10 mouse cellular contexts compared by ENCODE assay signal in the genomic region with DNA sequence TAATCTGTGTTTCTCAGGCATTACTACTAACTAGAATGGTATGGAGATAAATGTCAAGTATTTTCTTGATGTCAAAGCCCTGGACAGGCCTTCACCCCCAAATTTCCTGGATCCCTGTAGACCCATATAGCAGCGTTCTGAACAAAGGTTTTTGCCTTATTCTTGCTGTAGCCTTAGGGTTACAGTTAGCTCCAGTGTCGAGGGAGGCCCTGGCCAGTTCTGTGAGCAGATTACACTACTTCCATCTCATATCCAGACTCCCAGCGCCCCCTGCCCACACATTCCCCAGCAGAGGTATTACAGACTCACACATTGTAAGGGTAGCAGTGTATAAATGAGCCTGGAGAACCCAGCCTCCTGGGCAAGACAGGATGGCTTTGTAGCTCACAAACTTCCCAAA. TPM values are rescaled to one million over a fixed set of nuclear protein-coding genes. Genes with fewer than 3 reads are reported as not detected.
DNase-seq lines count a peak whose midpoint lies in the region; ATAC-seq and TF ChIP-seq lines count a peak whose summit lies in the region.
"Had no signal": no experiment of that assay in that cellular context is flagged by ENCODE, and none has a peak within 500 bp of the region (broad histone marks: within the 10 kb centered on the region; RNA-seq: fewer than 3 reads in every experiment).

No protein-coding gene starts in this region.

- DNase-seq in heart, postnatal 4 days: peak; percentile 24
- DNase-seq in heart, adult 9 months (ENCODE audit: low spot score in 2 of 2): no peak
- peak; percentile 11 for DNase-seq in Muller cell, postnatal 12 days (ENCODE audit: inconsistent ontology term)
- peak; percentile 38 for DNase-seq in limb, embryonic 14.5 days (ENCODE audit: low spot score)
- no peak for DNase-seq in right cerebral cortex, postnatal 10 days (ENCODE audit: low spot score in 2 of 2)
- no peak for DNase-seq in B cell, adult 2 months
- no peak for DNase-seq in thymus, postnatal 14 days
- DNase-seq: gastrocnemius, postnatal 10 days had no signal

- no peaks in the 10 kb centered on the region for H3K4me1 ChIP-seq in embryonic fibroblast, embryonic 13.5 days (ENCODE audit: control insufficient read depth, insufficient read depth, low read length)
- H3K4me1 ChIP-seq in limb, embryonic 14.5 days (ENCODE audit: control insufficient read depth, insufficient read depth, low read length): no peaks in the 10 kb centered on the region; the same call in 1 of the 2 replicates

- H3K27me3 ChIP-seq in limb, embryonic 14.5 days (ENCODE audit: control insufficient read depth, insufficient read depth, low read length): peaks cover 54% of the 10 kb centered on the region

- no peak overlapping the region for H3K9ac ChIP-seq in limb, embryonic 14.5 days (ENCODE audit: low read depth, low read length, severe bottlenecking)

- no peaks in the 10 kb centered on the region for H3K36me3 ChIP-seq in limb, embryonic 14.5 days (ENCODE audit: control insufficient read depth, insufficient read depth, low read length)

- no peak for TF ChIP-seq POLR2A in embryonic fibroblast, embryonic 13.5 days (IDR thresholded peaks at IDR 0.05; ENCODE audit: low read depth, low read length)
- no peak for TF ChIP-seq POLR2A in limb, embryonic 14.5 days (IDR thresholded peaks at IDR 0.05; ENCODE audit: borderline replicate concordance, extremely low read depth, insufficient read depth, insufficient read length)

- TF ChIP-seq CTCF in embryonic fibroblast, embryonic 13.5 days (IDR thresholded peaks at IDR 0.05; ENCODE audit: borderline replicate concordance, insufficient read depth, low read length): no peak

- WGBS in limb, embryonic 14.5 days: 10% methylated on average over 3 of the region's 3 CpGs

- H3K9me3 ChIP-seq in limb, embryonic 14.5 days (ENCODE audit: control insufficient read depth, low read length): no peaks in the 10 kb centered on the region

- no peak for ATAC-seq in limb, embryonic 14.5 days (ENCODE audit: low FRiP score, low read depth)

- no peak overlapping the region for H3K4me3 ChIP-seq in embryonic fibroblast, embryonic 13.5 days (ENCODE audit: insufficient read depth, low read length)
- H3K4me3 ChIP-seq in limb, embryonic 14.5 days (replicated peaks; ENCODE audit: low read length): 0 out of 2 replicates have a peak overlapping the region, but pooled peaks have one; percentile 8
- H3K4me3 ChIP-seq: left cerebral cortex, adult 2 months had no signal

- H3K4me2 ChIP-seq in limb, embryonic 14.5 days (replicated peaks; ENCODE audit: low read depth, low read length, severe bottlenecking): peak overlapping the region; percentile 52; the same call in 1 of the 2 replicates

- H3K27ac ChIP-seq in embryonic fibroblast, embryonic 13.5 days (ENCODE audit: insufficient read depth, low read length): peak overlapping the region; percentile 16; the same call in 1 of the 2 replicates
- peak overlapping the region; percentile 96; the same call in 1 of the 2 replicates for H3K27ac ChIP-seq in limb, embryonic 14.5 days (replicated peaks; ENCODE audit: low read depth, low read length)
- H3K27ac ChIP-seq: left cerebral cortex, adult 2 months had no signal

RNA-seq across cellular contexts. Expression of a gene that starts 0.6 kb away (rescaled TPM):
- total RNA-seq in heart, postnatal 4 days (2021): 100 to 1,000 TPM; 356 to 401 TPM
- polyA plus RNA-seq in embryonic fibroblast, embryonic 13.5 days (2011; ENCODE audit: insufficient read length, low read depth, missing spikeins): 618 and 784 TPM in 2 replicates
- polyA plus RNA-seq in limb, embryonic 14.5 days (2012; rRNA removed): 644 and 734 TPM in 2 replicates
- polyA plus RNA-seq in limb, embryonic 14.5 days (2014; fragmentation: Nextera tagmentation; extraction: Ambion mirVana): 239 and 243 TPM in 2 replicates

Comparison
In these comparisons a context has a peak if more than half of its experiments do, and no peak if none do; other contexts are left out.
1. DNase-seq: peak in heart, postnatal 4 days (single experiment), Muller cell, postnatal 12 days (single experiment) and limb, embryonic 14.5 days (single experiment); none in heart, adult 9 months (0 of 2), right cerebral cortex, postnatal 10 days (0 of 2), B cell, adult 2 months (0 of 2) and thymus, postnatal 14 days (single experiment).